Mouse (Mus musculus): ENCODE data around the gene Pik3r6.

Pik3r6 gene

DNA sequence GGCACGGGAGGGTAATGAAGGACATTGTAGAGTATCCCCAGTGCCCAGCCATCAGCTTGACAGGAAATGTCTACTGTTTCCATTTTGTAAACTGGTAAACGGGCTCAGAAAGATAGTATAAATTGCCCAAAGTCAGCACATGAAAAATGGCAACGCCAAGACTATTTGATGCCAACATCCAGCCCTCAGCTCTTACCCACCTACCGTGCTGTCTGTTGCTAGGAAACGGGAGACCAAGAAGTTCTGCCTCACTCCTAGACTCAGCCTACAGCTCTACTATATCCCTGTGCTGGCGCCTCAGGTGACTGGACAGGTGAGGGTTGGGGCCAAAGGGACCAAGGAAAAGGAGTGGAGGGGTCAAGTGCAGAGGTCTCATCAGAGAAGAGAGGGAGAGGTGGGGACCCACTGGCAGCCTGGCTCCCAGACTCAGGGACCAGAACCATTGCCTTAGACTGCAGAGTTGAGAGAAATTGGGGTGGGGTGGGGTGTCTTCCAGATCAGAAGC is 31.2 kb downstream of the Pik3r6 start:
- DNase-seq (ENCODE audit: low read depth, low spot score), result no peak
- Histone ChIP-seq H3K36me3 (ENCODE audit: control insufficient read depth, insufficient read depth, low read length, poor library complexity, severe bottlenecking) (no peaks in the 10 kb centered on the region), H3K27me3 (ENCODE audit: control insufficient read depth, insufficient read depth, low read length, poor library complexity, severe bottlenecking) (no peaks in the 10 kb centered on the region)

DNA sequence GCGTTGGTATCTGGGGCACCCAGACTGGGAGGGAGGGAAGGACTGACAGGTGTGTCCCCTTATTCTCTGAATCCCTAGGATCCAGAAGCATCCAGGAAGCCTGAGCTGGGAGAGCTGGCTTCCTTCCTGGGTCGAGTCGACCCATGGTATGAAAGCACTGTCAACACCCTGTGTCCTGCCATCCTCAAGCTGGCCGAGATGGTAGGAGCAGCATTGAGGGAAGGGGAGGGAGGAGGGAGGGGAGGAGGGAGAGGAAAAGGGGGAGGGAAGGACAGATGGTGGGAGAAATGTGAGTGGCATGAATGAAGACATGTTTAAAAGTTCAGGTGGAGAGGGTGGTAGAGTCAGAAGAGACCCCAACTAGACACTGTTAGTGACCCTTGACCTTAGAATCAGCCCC is 33.2 kb downstream of the Pik3r6 start:
- no peak for DNase-seq (ENCODE audit: low read depth, low spot score)

GRCm38 (mm10) chr11:68536465-68536864 is 33.6 kb downstream of the Pik3r6 start:
- H3K27me3 ChIP-seq (ENCODE audit: control insufficient read depth, insufficient read depth, low read length, poor library complexity, severe bottlenecking), result no peaks in the 10 kb centered on the region
- no peaks in the 10 kb centered on the region for H3K36me3 ChIP-seq (ENCODE audit: control insufficient read depth, insufficient read depth, low read length, poor library complexity, severe bottlenecking)
- DNase-seq (ENCODE audit: low read depth, low spot score), result no peak

More for the DNA sequence above, 33.2 kb downstream of the Pik3r6 start:
- Histone ChIP-seq H3K36me3 (ENCODE audit: control insufficient read depth, insufficient read depth, low read length, poor library complexity, severe bottlenecking) (no peaks in the 10 kb centered on the region), H3K27me3 (ENCODE audit: control insufficient read depth, insufficient read depth, low read length, poor library complexity, severe bottlenecking) (no peaks in the 10 kb centered on the region)

GRCm38 (mm10) chr11:68539621-68540020 is 36.8 kb downstream of the Pik3r6 start:
- no peaks in the 10 kb centered on the region for H3K27me3 ChIP-seq (ENCODE audit: control insufficient read depth, insufficient read depth, low read length, poor library complexity, severe bottlenecking)
- no peak for DNase-seq (ENCODE audit: low read depth, low spot score)
- no peaks in the 10 kb centered on the region for H3K36me3 ChIP-seq (ENCODE audit: control insufficient read depth, insufficient read depth, low read length, poor library complexity, severe bottlenecking)

DNA sequence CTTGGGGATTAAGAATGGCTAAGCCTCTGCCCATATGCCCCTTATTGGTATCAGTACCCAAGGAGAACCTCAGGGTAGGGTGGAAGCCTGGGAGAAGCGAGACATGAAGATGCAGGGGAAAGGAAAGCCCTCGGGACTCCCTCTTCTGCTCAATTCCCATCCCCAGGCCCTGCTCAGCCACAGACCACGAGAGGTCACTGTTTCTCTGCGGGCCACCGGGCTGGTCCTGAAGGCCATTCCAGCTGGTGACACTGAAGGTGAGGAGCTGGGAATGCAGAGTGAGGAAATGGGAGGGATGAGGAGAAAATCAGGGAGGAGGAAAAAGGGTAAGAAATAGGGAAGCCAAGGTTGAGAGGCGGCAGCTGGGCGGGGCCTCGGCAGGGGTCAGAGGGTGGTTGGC is 41.7 kb downstream of the Pik3r6 start:
- H3K27me3 ChIP-seq (ENCODE audit: control insufficient read depth, insufficient read depth, low read length, poor library complexity, severe bottlenecking), result no peaks in the 10 kb centered on the region
- DNase-seq (ENCODE audit: low read depth, low spot score), result no peak
- no peaks in the 10 kb centered on the region for H3K36me3 ChIP-seq (ENCODE audit: control insufficient read depth, insufficient read depth, low read length, poor library complexity, severe bottlenecking)

DNA sequence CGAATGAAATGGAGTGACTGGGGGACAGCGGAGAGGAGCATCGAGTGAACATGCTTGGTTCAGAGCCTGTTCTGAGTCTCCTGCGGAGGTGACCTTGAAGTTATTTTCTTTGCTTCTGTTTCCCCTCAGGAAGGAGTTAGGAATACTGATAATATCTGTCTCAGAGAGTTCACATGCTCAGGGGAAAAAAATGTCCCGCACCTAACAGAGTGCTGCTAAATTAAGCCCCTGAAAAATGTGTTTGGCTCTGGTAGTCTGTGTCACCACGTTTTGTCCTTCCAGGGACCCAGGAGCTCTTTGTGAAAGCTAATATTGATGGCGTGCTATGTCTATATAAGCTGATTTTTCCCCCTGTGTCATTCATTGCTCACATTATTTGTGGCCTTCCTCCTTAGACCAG is 42.4 kb downstream of the Pik3r6 start:
- H3K27me3 ChIP-seq (ENCODE audit: control insufficient read depth, insufficient read depth, low read length, poor library complexity, severe bottlenecking), result no peaks in the 10 kb centered on the region
- DNase-seq (ENCODE audit: low read depth, low spot score), result no peak
- H3K36me3 ChIP-seq (ENCODE audit: control insufficient read depth, insufficient read depth, low read length, poor library complexity, severe bottlenecking), result no peaks in the 10 kb centered on the region

DNA sequence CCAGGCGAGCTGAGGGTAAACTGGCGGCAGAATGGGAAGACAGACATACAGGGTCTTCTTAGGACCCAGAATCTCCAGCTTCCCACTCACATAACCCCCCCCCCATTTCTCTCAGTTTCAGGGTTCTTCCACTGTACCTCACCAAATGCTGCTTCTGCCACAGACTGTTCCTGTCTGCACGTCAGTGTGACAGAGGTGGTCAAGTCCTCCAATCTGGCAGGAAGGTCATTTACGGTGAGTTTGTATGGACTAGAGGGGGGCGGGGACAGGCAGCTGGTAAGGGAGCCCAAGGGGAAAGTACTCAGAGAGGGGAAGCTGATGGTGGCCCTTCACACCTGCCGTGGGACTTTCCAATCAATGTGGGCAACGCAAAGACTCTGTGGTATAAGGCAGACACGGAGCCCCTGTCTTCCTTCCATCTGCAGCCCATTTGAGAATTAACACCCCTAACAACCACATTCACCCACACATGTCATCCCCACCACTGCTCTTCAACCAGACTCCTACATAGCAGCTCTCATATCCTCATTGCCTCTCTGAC is 42.9 kb downstream of the Pik3r6 start:
- H3K36me3 ChIP-seq (ENCODE audit: control insufficient read depth, insufficient read depth, low read length, poor library complexity, severe bottlenecking), result no peaks in the 10 kb centered on the region
- DNase-seq (ENCODE audit: low read depth, low spot score), result peak; percentile 16

DNA sequence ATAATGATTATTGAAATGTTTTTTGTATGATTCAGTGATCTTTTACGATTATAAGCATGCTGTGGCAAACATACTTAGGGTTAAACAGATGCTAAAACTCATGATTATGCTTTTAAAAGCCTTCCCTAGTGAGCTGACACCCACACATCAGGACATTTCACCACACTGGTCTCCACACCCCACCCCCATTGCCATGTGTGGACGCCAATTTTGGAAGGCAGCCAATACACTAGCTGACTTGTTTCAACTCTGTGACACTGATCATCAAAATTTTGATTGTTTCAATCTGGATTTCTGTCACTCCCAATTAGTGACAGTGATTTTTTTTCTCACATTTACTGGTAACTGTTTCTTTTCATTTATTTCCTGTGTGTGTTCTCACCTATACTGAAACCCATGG is 44.7 kb downstream of the Pik3r6 start:
- H3K36me3 ChIP-seq (ENCODE audit: control insufficient read depth, insufficient read depth, low read length, poor library complexity, severe bottlenecking), result no peaks in the 10 kb centered on the region
- DNase-seq (ENCODE audit: low read depth, low spot score), result no peak

More for the DNA sequence above, 42.9 kb downstream of the Pik3r6 start:
- H3K27me3 ChIP-seq (ENCODE audit: control insufficient read depth, insufficient read depth, low read length, poor library complexity, severe bottlenecking), result no peaks in the 10 kb centered on the region

DNA sequence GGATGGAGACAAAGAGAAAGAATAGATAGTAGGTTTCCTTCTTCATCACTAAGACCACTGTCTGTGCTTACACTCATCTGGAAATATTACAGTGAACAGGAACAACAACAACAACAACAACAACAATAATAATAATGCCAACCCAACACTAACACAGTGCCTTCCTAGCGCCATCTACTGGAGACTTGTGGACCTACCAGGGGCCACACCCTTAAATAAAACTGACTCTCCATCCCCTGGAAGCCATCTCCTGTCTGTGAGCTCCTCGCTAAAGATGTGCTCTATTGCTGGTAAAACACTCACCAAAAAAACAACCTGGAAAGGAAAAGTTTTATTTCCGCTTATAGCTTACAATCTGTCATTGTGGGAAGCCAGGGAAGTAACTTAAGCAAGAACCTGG is 46.8 kb downstream of the Pik3r6 start:
- H3K36me3 ChIP-seq (ENCODE audit: control insufficient read depth, insufficient read depth, low read length, poor library complexity, severe bottlenecking), result no peaks in the 10 kb centered on the region
- H3K27me3 ChIP-seq (ENCODE audit: control insufficient read depth, insufficient read depth, low read length, poor library complexity, severe bottlenecking), result no peaks in the 10 kb centered on the region
- DNase-seq (ENCODE audit: low read depth, low spot score), result peak; percentile 65

More for the DNA sequence above, 44.7 kb downstream of the Pik3r6 start:
- H3K27me3 ChIP-seq (ENCODE audit: control insufficient read depth, insufficient read depth, low read length, poor library complexity, severe bottlenecking), result no peaks in the 10 kb centered on the region

DNA sequence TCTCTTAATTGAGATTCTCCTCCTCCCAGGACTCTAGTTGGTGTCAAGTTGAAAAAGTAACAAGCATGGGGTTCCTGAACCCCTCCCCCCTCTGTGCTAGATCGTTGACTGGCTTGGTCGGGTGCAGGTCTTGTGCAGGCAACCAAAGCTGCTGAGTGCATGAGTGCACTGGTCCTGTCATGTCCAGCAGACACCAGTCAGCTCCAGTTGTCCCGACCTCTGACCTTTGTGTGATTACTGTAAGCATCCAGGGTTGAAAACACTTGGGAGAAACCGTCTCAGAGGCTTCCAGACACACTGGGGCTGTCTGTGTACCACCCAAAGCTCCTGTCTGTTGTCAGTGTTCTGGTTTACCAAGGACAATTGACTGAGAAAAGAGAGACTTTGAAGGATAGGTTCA is 47.5 kb downstream of the Pik3r6 start:
- no peak for DNase-seq (ENCODE audit: low read depth, low spot score)
- H3K36me3 ChIP-seq (ENCODE audit: control insufficient read depth, insufficient read depth, low read length, poor library complexity, severe bottlenecking), result no peaks in the 10 kb centered on the region
- no peaks in the 10 kb centered on the region for H3K27me3 ChIP-seq (ENCODE audit: control insufficient read depth, insufficient read depth, low read length, poor library complexity, severe bottlenecking)

DNA sequence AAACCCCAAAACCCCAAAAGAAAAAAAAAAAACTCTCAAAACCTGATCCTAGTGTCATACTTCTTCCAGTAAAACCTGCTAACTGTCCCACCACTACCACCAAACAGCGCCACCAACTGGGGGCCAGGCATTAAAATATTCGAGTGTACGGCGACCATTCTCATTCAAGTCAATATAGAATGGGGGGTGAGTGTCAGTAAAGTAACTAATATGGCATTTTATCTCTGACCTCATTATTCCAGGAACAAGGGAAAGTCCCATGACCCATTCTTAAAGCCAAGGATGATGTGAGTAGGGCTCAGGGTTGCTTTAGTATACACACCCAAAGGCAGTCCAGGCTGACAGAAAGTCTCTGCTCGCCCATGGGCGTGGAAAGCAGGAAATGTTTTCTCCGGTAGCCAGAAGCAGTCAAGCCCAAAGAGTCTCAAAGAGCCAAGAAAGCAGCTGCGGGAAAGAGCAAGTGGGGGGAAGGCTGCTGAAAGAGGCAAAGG is 51.2 kb downstream of the Pik3r6 start:
- DNase-seq (ENCODE audit: low read depth, low spot score), result peak; percentile 42
- Histone ChIP-seq H3K27me3 (ENCODE audit: control insufficient read depth, insufficient read depth, low read length, poor library complexity, severe bottlenecking) (no peaks in the 10 kb centered on the region; the same call in 1 of the 2 replicates), H3K36me3 (ENCODE audit: control insufficient read depth, insufficient read depth, low read length, poor library complexity, severe bottlenecking) (no peaks in the 10 kb centered on the region)

DNA sequence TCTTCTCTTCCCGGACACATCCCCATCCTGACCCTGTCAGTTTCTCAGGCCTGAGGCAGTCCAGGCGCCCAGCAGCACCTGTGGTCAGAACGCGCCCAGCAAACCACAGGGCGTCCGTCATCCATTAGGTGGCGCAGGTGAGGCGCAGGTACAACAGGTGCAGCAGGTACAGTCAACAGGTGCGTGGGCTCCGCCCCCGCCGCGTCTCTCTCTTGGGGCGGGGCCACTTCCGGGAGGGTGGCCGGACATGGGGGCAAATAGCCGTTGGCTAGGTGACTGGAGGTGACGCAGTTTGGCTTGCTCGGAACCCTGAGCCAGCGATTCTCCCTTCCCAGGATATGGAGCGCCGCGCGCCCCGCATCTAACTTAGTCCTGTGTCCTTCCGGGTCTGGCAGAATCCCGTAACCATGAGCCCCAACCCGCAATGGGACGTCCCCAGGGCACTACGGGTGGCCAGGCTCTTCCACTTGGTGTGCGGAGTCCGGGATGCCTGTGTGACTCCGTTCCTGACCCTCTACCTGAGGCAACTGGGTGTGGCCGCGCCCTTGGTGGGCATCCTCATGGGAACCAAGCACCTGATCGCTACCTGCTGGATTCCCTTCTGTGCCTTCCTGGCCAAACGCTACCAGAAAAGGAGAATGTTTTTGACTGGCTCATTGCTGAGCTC is 53.2 kb downstream of the Pik3r6 start, which contains the start of gene Mfsd6l:
Mfsd6l (plus strand) TSS at position 269 of the 667 bp plus-strand sequence.
- peak; percentile 13 for DNase-seq (ENCODE audit: low read depth, low spot score)

DNA sequence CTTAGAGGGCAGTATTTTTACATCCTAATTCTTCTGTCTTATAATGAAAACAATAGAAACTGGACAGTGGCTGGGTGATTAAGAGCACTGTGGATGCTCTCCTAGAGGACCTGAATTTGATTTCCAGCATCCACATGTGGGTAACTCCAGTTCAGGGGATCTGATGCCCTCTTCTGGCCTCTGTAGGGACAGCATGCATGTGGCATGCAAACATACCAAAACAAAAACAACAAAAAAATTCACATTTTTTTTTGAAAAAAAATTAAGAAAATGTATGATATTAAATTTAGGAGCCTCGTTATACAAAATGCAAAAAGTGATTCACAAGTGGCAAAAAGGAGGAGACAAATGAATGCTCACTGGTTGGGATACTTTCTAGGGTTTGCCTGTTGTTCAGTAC is 56.7 kb downstream of the Pik3r6 start:
- peak; percentile 35 for DNase-seq (ENCODE audit: low read depth, low spot score)
- H3K36me3 ChIP-seq (ENCODE audit: control insufficient read depth, insufficient read depth, low read length, poor library complexity, severe bottlenecking), result no peaks in the 10 kb centered on the region
- H3K27me3 ChIP-seq (ENCODE audit: control insufficient read depth, insufficient read depth, low read length, poor library complexity, severe bottlenecking), result no peaks in the 10 kb centered on the region; the same call in 1 of the 2 replicates

More for the DNA sequence above, 53.2 kb downstream of the Pik3r6 start, which contains the start of gene Mfsd6l:
- Histone ChIP-seq H3K36me3 (ENCODE audit: control insufficient read depth, insufficient read depth, low read length, poor library complexity, severe bottlenecking) (no peaks in the 10 kb centered on the region), H3K27me3 (ENCODE audit: control insufficient read depth, insufficient read depth, low read length, poor library complexity, severe bottlenecking) (no peaks in the 10 kb centered on the region; the same call in 1 of the 2 replicates)

GRCm38 (mm10) chr11:68561957-68562950 is 59.4 kb downstream of the Pik3r6 start:
- no peak for DNase-seq (ENCODE audit: low read depth, low spot score)
- no peaks in the 10 kb centered on the region for H3K36me3 ChIP-seq (ENCODE audit: control insufficient read depth, insufficient read depth, low read length, poor library complexity, severe bottlenecking)
- H3K27me3 ChIP-seq (ENCODE audit: control insufficient read depth, insufficient read depth, low read length, poor library complexity, severe bottlenecking), result no peaks in the 10 kb centered on the region
